Mouse (Mus musculus) ES-Bruce4 (cell line): ENCODE measurements around the gene Gpank1.

Source experiments
- CTCF ChIP-seq: IDR thresholded peaks from one replicate; pipeline ENCODE4 v1.8.1; 2011; ENCODE audit warnings: low read depth, low read length
- POLR2A ChIP-seq: IDR thresholded peaks from one replicate; pipeline ENCODE4 v1.8.1; 2011; ENCODE audit warnings: low read length; ENCODE audit not compliant: insufficient read depth

- TF ChIP-seq POLR2A (no peak), CTCF (no peak)
These were observed 40.2 kb downstream of the Gpank1 start for GRCm38 (mm10) chr17:35161421-35161820.
